Mouse (Mus musculus) spleen, adult 18-20 months (tissue): ENCODE measurements at regions not wholly inside any gene's neighbourhood (a gene's known extent, or its start where the extent isn't known, plus 50 kb on each side); places are given as distances from the start of the nearest gene placed in this dataset.

Experiments used
- DNase-seq, 2 experiments: peaks; one replicate each; pipeline ENCODE4 v3.0.0; 2022; ENCODE audit warnings: mixed read lengths in 2 of 2

- no peak for DNase-seq
These were observed 142.1 kb downstream of the Pik3r1 start for GRCm38 (mm10) chr13:101625922-101626321.

GRCm38 (mm10) chr13:101624179-101624581 lies 143.8 kb downstream of the Pik3r1 start:
- no peak for DNase-seq

GRCm38 (mm10) chr13:101622649-101623048 lies 145.4 kb downstream of the Pik3r1 start:
- DNase-seq: no peak

GRCm38 (mm10) chr13:101620660-101621059 lies 147.4 kb downstream of the Pik3r1 start:
- DNase-seq: no peak

- no peak for DNase-seq
These were observed 148.9 kb downstream of the Pik3r1 start for GRCm38 (mm10) chr13:101619154-101619553.

- no peak for DNase-seq
These were observed 155.2 kb downstream of the Pik3r1 start for GRCm38 (mm10) chr13:101612786-101613185.

GRCm38 (mm10) chr13:101611725-101612124 lies 156.3 kb downstream of the Pik3r1 start:
- no peak for DNase-seq

- DNase-seq: no peak
These were observed 161.8 kb downstream of the Pik3r1 start for GRCm38 (mm10) chr13:101606184-101606730.

- no peak for DNase-seq
These were observed 162.3 kb downstream of the Pik3r1 start for GRCm38 (mm10) chr13:101605685-101606084.

- no peak for DNase-seq
These were observed 163.0 kb downstream of the Pik3r1 start for GRCm38 (mm10) chr13:101605051-101605450.

GRCm38 (mm10) chr13:101598126-101598485 lies 169.9 kb downstream of the Pik3r1 start:
- no peak for DNase-seq

GRCm38 (mm10) chr13:101597243-101598125 lies 170.5 kb downstream of the Pik3r1 start:
- DNase-seq: no peak

GRCm38 (mm10) chr13:101594511-101595175 lies 173.4 kb downstream of the Pik3r1 start:
- DNase-seq: no peak

- no peak for DNase-seq
These were observed 175.7 kb downstream of the Pik3r1 start for GRCm38 (mm10) chr13:101592355-101592754.

- no peak for DNase-seq
These were observed 179.1 kb downstream of the Pik3r1 start for GRCm38 (mm10) chr13:101588905-101589304.

GRCm38 (mm10) chr13:101586787-101587186 lies 181.2 kb downstream of the Pik3r1 start:
- no peak for DNase-seq

- DNase-seq: no peak
These were observed 191.5 kb downstream of the Pik3r1 start for GRCm38 (mm10) chr13:101576481-101576880.

- DNase-seq: no peak
These were observed 195.0 kb downstream of the Pik3r1 start for GRCm38 (mm10) chr13:101572809-101573590.

GRCm38 (mm10) chr13:101572246-101572645 lies 195.8 kb downstream of the Pik3r1 start:
- DNase-seq: no peak

GRCm38 (mm10) chr13:101570034-101570433 lies 198.0 kb downstream of the Pik3r1 start:
- no peak for DNase-seq

- no peak for DNase-seq
These were observed 198.9 kb downstream of the Pik3r1 start for GRCm38 (mm10) chr13:101568985-101569631.

- no peak for DNase-seq
These were observed 202.7 kb downstream of the Pik3r1 start for GRCm38 (mm10) chr13:101565323-101565722.
